Mouse (Mus musculus) lung, postnatal 0 days (tissue): ENCODE data around the gene Dbt.

Experiments used
- CTCF ChIP-seq: IDR thresholded peaks from 2 replicates; pipeline ENCODE4 v1.5.1; 2016; ENCODE audit warnings: antibody characterized with exemption, mild to moderate bottlenecking
- EP300 ChIP-seq: IDR thresholded peaks from 2 replicates; pipeline ENCODE4 v1.6.1; 2016; ENCODE audit warnings: antibody characterized with exemption, mild to moderate bottlenecking, control low read depth

DNA sequence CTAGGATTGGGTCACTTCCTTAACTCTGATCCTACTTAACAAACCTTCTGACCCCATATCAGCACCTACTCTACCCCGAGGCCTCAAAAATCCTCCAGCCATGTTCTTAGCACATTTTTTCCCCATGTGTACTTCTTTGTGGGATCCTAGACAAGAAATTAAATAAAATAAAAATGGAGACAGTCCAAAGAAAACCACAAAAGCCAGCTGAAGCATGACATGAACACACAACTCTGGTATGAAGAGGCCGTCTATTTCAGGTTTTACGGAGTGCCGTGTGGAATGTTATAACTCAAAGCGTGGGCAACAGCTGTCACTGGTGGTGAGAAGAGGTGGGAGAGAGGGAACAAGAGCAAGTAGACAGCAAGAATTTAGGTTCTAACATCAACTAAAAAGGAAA lies 38.5 kb downstream of the Dbt start:
- no peak for TF ChIP-seq CTCF
- TF ChIP-seq EP300 = no peak
